Mouse (Mus musculus): ENCODE results near the gene Hspb1.

Gene Hspb1

GRCm38 (mm10) chr5:135879449-135880158, 8.1 kb upstream of the Hspb1 start:
- ATAC-seq (ENCODE audit: insufficient number of reproducible peaks, low FRiP score, low TSS enrichment), result no peak

GRCm38 (mm10) chr5:135884641-135885040, 3.1 kb upstream of the Hspb1 start:
- ATAC-seq (ENCODE audit: insufficient number of reproducible peaks, low FRiP score, low TSS enrichment), result no peak

GRCm38 (mm10) chr5:135888405-135889215, 891 bp downstream of the Hspb1 start:
- ATAC-seq (ENCODE audit: insufficient number of reproducible peaks, low FRiP score, low TSS enrichment), result no peak

GRCm38 (mm10) chr5:135890323-135890722, 2.6 kb downstream of the Hspb1 start:
- ATAC-seq (ENCODE audit: insufficient number of reproducible peaks, low FRiP score, low TSS enrichment), result no peak

- no peak for ATAC-seq (ENCODE audit: insufficient number of reproducible peaks, low FRiP score, low TSS enrichment)
These were observed 3.2 kb downstream of the Hspb1 start for GRCm38 (mm10) chr5:135890920-135891319.

- no peak for ATAC-seq (ENCODE audit: insufficient number of reproducible peaks, low FRiP score, low TSS enrichment)
These were observed 5.1 kb downstream of the Hspb1 start for GRCm38 (mm10) chr5:135892589-135893351.

- no peak for ATAC-seq (ENCODE audit: insufficient number of reproducible peaks, low FRiP score, low TSS enrichment)
These were observed 7.2 kb downstream of the Hspb1 start for GRCm38 (mm10) chr5:135894958-135895357.

GRCm38 (mm10) chr5:135898028-135898427, 10.3 kb downstream of the Hspb1 start:
- ATAC-seq (ENCODE audit: insufficient number of reproducible peaks, low FRiP score, low TSS enrichment), result no peak

- ATAC-seq (ENCODE audit: insufficient number of reproducible peaks, low FRiP score, low TSS enrichment), result no peak
These were observed 11.3 kb downstream of the Hspb1 start for GRCm38 (mm10) chr5:135898995-135899394.

- no peak for ATAC-seq (ENCODE audit: insufficient number of reproducible peaks, low FRiP score, low TSS enrichment)
These were observed 12.1 kb downstream of the Hspb1 start for GRCm38 (mm10) chr5:135899833-135900232.

- no peak for ATAC-seq (ENCODE audit: insufficient number of reproducible peaks, low FRiP score, low TSS enrichment)
These were observed 13.0 kb downstream of the Hspb1 start for GRCm38 (mm10) chr5:135900701-135901100.

GRCm38 (mm10) chr5:135901354-135902095, 13.8 kb downstream of the Hspb1 start:
- ATAC-seq (ENCODE audit: insufficient number of reproducible peaks, low FRiP score, low TSS enrichment), result no peak

- ATAC-seq (ENCODE audit: insufficient number of reproducible peaks, low FRiP score, low TSS enrichment), result no peak
These were observed 15.3 kb downstream of the Hspb1 start for GRCm38 (mm10) chr5:135903058-135903457.

GRCm38 (mm10) chr5:135903551-135904151, 15.9 kb downstream of the Hspb1 start:
- ATAC-seq (ENCODE audit: insufficient number of reproducible peaks, low FRiP score, low TSS enrichment), result peak; percentile 97

- ATAC-seq (ENCODE audit: insufficient number of reproducible peaks, low FRiP score, low TSS enrichment), result no peak
These were observed 16.5 kb downstream of the Hspb1 start for GRCm38 (mm10) chr5:135904259-135904658.

GRCm38 (mm10) chr5:135905320-135906225, 17.9 kb downstream of the Hspb1 start:
- no peak for ATAC-seq (ENCODE audit: insufficient number of reproducible peaks, low FRiP score, low TSS enrichment)

GRCm38 (mm10) chr5:135906846-135907245, 19.1 kb downstream of the Hspb1 start:
- no peak for ATAC-seq (ENCODE audit: insufficient number of reproducible peaks, low FRiP score, low TSS enrichment)

GRCm38 (mm10) chr5:135907256-135907655, 19.5 kb downstream of the Hspb1 start:
- ATAC-seq (ENCODE audit: insufficient number of reproducible peaks, low FRiP score, low TSS enrichment), result no peak

GRCm38 (mm10) chr5:135908185-135908584, 20.5 kb downstream of the Hspb1 start:
- no peak for ATAC-seq (ENCODE audit: insufficient number of reproducible peaks, low FRiP score, low TSS enrichment)

Measured in cerebellum, adult (tissue).